Mouse (Mus musculus): Measurements from ENCODE around the gene Rab3il1. TPM values are rescaled to one million over a fixed set of nuclear protein-coding genes. Genes with fewer than 3 reads are reported as not detected.

Gene Rab3il1
- polyA plus RNA-seq, 1 experiment, result 4.1 TPM

GRCm38 (mm10) chr19:10086976-10087375 lies 85.5 kb downstream of the Rab3il1 start:
- no peaks in the 10 kb centered on the region for H3K4me1 ChIP-seq (ENCODE audit: control insufficient read depth, insufficient read depth, low read length)
- TF ChIP-seq POLR2A (IDR thresholded peaks at IDR 0.05; ENCODE audit: insufficient read depth, low read length), result no peak
- no peak for TF ChIP-seq EP300 (IDR thresholded peaks at IDR 0.05; ENCODE audit: insufficient read depth, low read depth, low read length)
- no peak for TF ChIP-seq CTCF (IDR thresholded peaks at IDR 0.05; ENCODE audit: low read depth, low read length)
- peaks cover 8% of the 10 kb centered on the region for H3K36me3 ChIP-seq (ENCODE audit: control insufficient read depth, insufficient read depth, low read length, poor library complexity, severe bottlenecking)
- H3K9me3 ChIP-seq (replicated peaks; ENCODE audit: control insufficient read depth, insufficient read depth, low read length, poor library complexity, severe bottlenecking), result no peaks in the 10 kb centered on the region
- H3K27me3 ChIP-seq (ENCODE audit: control insufficient read depth, insufficient read depth, low read length, poor library complexity, severe bottlenecking), result no peaks in the 10 kb centered on the region
- H3K4me3 ChIP-seq (ENCODE audit: low read depth, low read length), result no peak overlapping the region
- no peak overlapping the region for H3K9ac ChIP-seq (ENCODE audit: low read depth, poor library complexity, severe bottlenecking)
- H3K27ac ChIP-seq (ENCODE audit: insufficient read depth, low read length), result no peak overlapping the region

Other genes with a start within 250 kb of the Rab3il1 start
- not detected in 2 replicates for gene Scgb2a2, start 154.1 kb upstream of the Rab3il1 start, polyA plus RNA-seq (2011; ENCODE audit: insufficient read depth, insufficient read length, low read depth, missing spikeins)
- 157 and 167 TPM in 2 replicates for gene Incenp, start 102.1 kb upstream of the Rab3il1 start, polyA plus RNA-seq (2011; ENCODE audit: insufficient read depth, insufficient read length, low read depth, missing spikeins)
- gene Fth1, start 21.1 kb upstream of the Rab3il1 start, polyA plus RNA-seq (2011; ENCODE audit: insufficient read depth, insufficient read length, low read depth, missing spikeins), result 606 and 634 TPM in 2 replicates
- 1.4 and 3.1 TPM in 2 replicates for gene Best1, start within 50 bp of the Rab3il1 start, polyA plus RNA-seq (2011; ENCODE audit: insufficient read depth, insufficient read length, low read depth, missing spikeins)
- gene Fads3, start 39.9 kb downstream of the Rab3il1 start, polyA plus RNA-seq (2011; ENCODE audit: insufficient read depth, insufficient read length, low read depth, missing spikeins), result 0.81 and 3.1 TPM in 2 replicates
- 84.5 and 104 TPM in 2 replicates for gene Fads2, start 100.1 kb downstream of the Rab3il1 start, polyA plus RNA-seq (2011; ENCODE audit: insufficient read depth, insufficient read length, low read depth, missing spikeins)
- gene Fads1, start 181.2 kb downstream of the Rab3il1 start, polyA plus RNA-seq (2011; ENCODE audit: insufficient read depth, insufficient read length, low read depth, missing spikeins), result 52.9 and 56.8 TPM in 2 replicates
- gene Tmem258, start 202.3 kb downstream of the Rab3il1 start, polyA plus RNA-seq (2011; ENCODE audit: insufficient read depth, insufficient read length, low read depth, missing spikeins), result 290 and 300 TPM in 2 replicates
- 36.1 and 40.5 TPM in 2 replicates for gene Fen1, start 202.5 kb downstream of the Rab3il1 start, polyA plus RNA-seq (2011; ENCODE audit: insufficient read depth, insufficient read length, low read depth, missing spikeins)
- 15.0 and 15.9 TPM in 2 replicates for gene Myrf, start 239.1 kb downstream of the Rab3il1 start, polyA plus RNA-seq (2011; ENCODE audit: insufficient read depth, insufficient read length, low read depth, missing spikeins)

Measured in ES-Bruce4 (cell line).